Mouse (Mus musculus): ENCODE measurements around the gene Fam71f1. TPM values are rescaled to one million over a fixed set of nuclear protein-coding genes. Genes with fewer than 3 reads are reported as not detected.
"Not testable (repeated sequence)": the region's sequence is repeated elsewhere in the genome, so short reads cannot be mapped to it uniquely, and the experiment has no call there.

Gene Fam71f1
- polyA plus RNA-seq, 1 experiment from 2014 or later, result not detected

GRCm38 (mm10) chr6:29303251-29303650 is 15.7 kb upstream of the Fam71f1 start:
- Histone ChIP-seq H3K27me3 (replicated peaks) (no peaks in the 10 kb centered on the region), H3K9me3 (no peaks in the 10 kb centered on the region), H3K27ac (no peak overlapping the region), H3K4me2 (replicated peaks) (no peak overlapping the region), H3K4me1 (no peaks in the 10 kb centered on the region), H3K9ac (no peak overlapping the region), H3K4me3 (no peak overlapping the region), H3K36me3 (no peaks in the 10 kb centered on the region)
- ATAC-seq (ENCODE audit: low FRiP score, low read depth), result no peak

- Histone ChIP-seq H3K4me2 (replicated peaks) (no peak overlapping the region), H3K9me3 (no peaks in the 10 kb centered on the region), H3K4me3 (no peak overlapping the region), H3K9ac (no peak overlapping the region), H3K4me1 (no peaks in the 10 kb centered on the region), H3K27me3 (replicated peaks) (no peaks in the 10 kb centered on the region), H3K36me3 (no peaks in the 10 kb centered on the region), H3K27ac (no peak overlapping the region)
- WGBS, result 45% methylated on average over 5 of the region's 5 CpGs
- ATAC-seq (ENCODE audit: low FRiP score, low read depth), result no peak
Observed at GRCm38 (mm10) chr6:29303726-29304125, 15.2 kb upstream of the Fam71f1 start.

GRCm38 (mm10) chr6:29305462-29305861 is 13.5 kb upstream of the Fam71f1 start:
- Histone ChIP-seq H3K4me2 (replicated peaks) (no peak overlapping the region), H3K36me3 (no peaks in the 10 kb centered on the region), H3K27me3 (replicated peaks) (no peaks in the 10 kb centered on the region), H3K4me3 (no peak overlapping the region), H3K27ac (no peak overlapping the region), H3K4me1 (no peaks in the 10 kb centered on the region), H3K9ac (no peak overlapping the region), H3K9me3 (no peaks in the 10 kb centered on the region)
- WGBS, result 89% methylated on average over 4 of the region's 4 CpGs
- ATAC-seq (ENCODE audit: low FRiP score, low read depth), result no peak

GRCm38 (mm10) chr6:29308846-29309605 is 9.9 kb upstream of the Fam71f1 start:
- H3K9ac ChIP-seq, result no peak overlapping the region
- no peaks in the 10 kb centered on the region for H3K4me1 ChIP-seq
- no peaks in the 10 kb centered on the region for H3K36me3 ChIP-seq
- no peak overlapping the region for H3K27ac ChIP-seq
- H3K27me3 ChIP-seq (replicated peaks), result no peaks in the 10 kb centered on the region
- no peak overlapping the region for H3K4me3 ChIP-seq
- 89% methylated on average over 16 of the region's 16 CpGs for WGBS
- no peaks in the 10 kb centered on the region for H3K9me3 ChIP-seq
- ATAC-seq (ENCODE audit: low FRiP score, low read depth), result no peak
- H3K4me2 ChIP-seq (replicated peaks), result no peak overlapping the region

DNA sequence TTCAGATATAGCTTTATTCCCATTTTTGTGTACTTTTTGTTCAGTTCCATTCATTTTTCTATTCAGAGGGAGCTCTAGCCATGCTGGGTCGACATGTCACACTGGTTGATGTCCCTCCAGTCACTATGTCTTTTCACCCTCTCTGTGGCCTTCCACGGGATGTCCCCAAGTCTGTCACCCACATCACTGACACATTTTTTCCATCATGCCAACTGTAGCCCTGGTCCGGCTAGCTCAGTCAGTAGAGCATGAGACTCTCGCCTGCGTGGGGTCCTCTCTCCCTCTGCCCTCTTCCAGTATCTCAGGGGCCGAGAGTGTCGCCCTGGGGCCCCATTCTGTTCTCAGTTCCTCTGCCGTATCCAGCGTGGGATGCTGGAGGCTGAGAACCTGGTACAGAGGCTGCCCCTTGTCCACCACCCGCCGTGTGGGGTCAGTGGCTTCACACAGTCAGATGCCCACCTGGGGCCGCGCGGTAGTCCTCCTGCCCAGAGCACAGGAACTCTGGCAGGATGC is 5.2 kb upstream of the Fam71f1 start:
- H3K27me3 ChIP-seq (replicated peaks), result no peaks in the 10 kb centered on the region
- no peaks in the 10 kb centered on the region for H3K9me3 ChIP-seq
- no peak overlapping the region for H3K4me3 ChIP-seq
- no peaks in the 10 kb centered on the region; the same call in 1 of the 2 replicates for H3K4me1 ChIP-seq
- no peaks in the 10 kb centered on the region for H3K36me3 ChIP-seq
- H3K9ac ChIP-seq, result no peak overlapping the region
- H3K27ac ChIP-seq, result no peak overlapping the region
- no peak for ATAC-seq (ENCODE audit: low FRiP score, low read depth)
- WGBS, result 66% methylated on average over 14 of the region's 14 CpGs
- H3K4me2 ChIP-seq (replicated peaks), result no peak overlapping the region

DNA sequence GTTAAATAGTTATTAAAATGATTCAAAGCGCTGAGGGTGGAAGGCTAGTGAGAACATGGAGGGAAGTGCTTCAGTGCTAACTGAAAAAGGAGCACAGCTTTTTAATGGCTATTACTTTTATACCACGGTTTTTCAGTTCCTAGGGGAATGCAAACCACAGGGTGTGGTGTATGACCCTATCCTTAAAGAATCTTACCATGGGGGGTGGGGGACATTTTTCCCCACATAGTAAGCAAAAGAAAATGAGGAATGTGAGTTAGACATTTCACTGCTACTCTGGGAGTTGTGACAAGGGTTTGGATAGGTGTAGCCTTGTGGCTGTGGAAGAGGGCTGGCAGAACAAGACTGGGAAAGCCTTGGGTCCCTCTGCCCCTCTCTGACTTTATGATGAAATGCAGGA is 1.7 kb upstream of the Fam71f1 start:
- Histone ChIP-seq H3K36me3 (no peaks in the 10 kb centered on the region), H3K9me3 (no peaks in the 10 kb centered on the region), H3K27ac (no peak overlapping the region), H3K27me3 (replicated peaks) (no peaks in the 10 kb centered on the region), H3K9ac (no peak overlapping the region), H3K4me3 (no peak overlapping the region), H3K4me1 (peaks cover 3% of the 10 kb centered on the region; the same call in 1 of the 2 replicates), H3K4me2 (replicated peaks) (no peak overlapping the region)
- WGBS, result 67% methylated on average over 2 of the region's 2 CpGs
- no peak for ATAC-seq (ENCODE audit: low FRiP score, low read depth)

DNA sequence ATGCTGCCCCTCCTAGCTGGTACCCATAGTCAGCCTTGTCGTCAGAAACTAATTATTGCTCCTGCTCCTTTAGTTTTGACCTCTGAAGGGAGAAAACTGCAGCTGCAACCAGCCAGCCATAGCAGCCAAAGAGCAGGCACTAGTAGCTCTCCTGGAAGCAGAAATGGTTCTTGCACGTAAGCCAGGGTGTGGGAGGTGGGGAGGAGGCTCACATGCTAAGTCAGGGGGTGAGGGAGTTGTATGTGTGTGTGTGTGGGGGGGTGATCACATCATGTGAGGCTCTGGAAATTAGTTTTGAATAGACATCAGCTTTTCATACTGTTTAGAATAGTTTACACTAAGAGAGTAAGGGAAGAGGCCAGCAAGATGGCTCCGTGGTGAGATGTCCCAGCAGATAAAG is 999 bp upstream of the Fam71f1 start:
- Histone ChIP-seq H3K9ac (no peak overlapping the region), H3K4me3 (no peak overlapping the region), H3K4me2 (replicated peaks) (no peak overlapping the region), H3K27ac (no peak overlapping the region), H3K4me1 (peaks cover 3% of the 10 kb centered on the region; the same call in 1 of the 2 replicates), H3K36me3 (no peaks in the 10 kb centered on the region), H3K27me3 (replicated peaks) (no peaks in the 10 kb centered on the region), H3K9me3 (no peaks in the 10 kb centered on the region)
- WGBS, result 66% methylated on average over 3 of the region's 3 CpGs
- no peak for ATAC-seq (ENCODE audit: low FRiP score, low read depth)

- Histone ChIP-seq H3K27me3 (replicated peaks) (no peaks in the 10 kb centered on the region), H3K4me1 (peaks cover 3% of the 10 kb centered on the region; the same call in 1 of the 2 replicates), H3K9me3 (no peaks in the 10 kb centered on the region), H3K9ac (no peak overlapping the region), H3K36me3 (no peaks in the 10 kb centered on the region), H3K4me2 (replicated peaks) (no peak overlapping the region), H3K27ac (no peak overlapping the region), H3K4me3 (no peak overlapping the region)
- ATAC-seq (ENCODE audit: low FRiP score, low read depth), result no peak
- 78% methylated on average over 6 of the region's 6 CpGs for WGBS
Observed at GRCm38 (mm10) chr6:29321586-29321985, 2.6 kb downstream of the Fam71f1 start.

GRCm38 (mm10) chr6:29322147-29322546 is 3.2 kb downstream of the Fam71f1 start:
- WGBS, result 95% methylated on average over 7 of the region's 7 CpGs
- no peak for ATAC-seq (ENCODE audit: low FRiP score, low read depth)
- Histone ChIP-seq H3K4me2 (replicated peaks) (no peak overlapping the region), H3K36me3 (no peaks in the 10 kb centered on the region), H3K9me3 (no peaks in the 10 kb centered on the region), H3K27me3 (replicated peaks) (no peaks in the 10 kb centered on the region), H3K9ac (no peak overlapping the region), H3K4me3 (no peak overlapping the region), H3K4me1 (peaks cover 3% of the 10 kb centered on the region; the same call in 1 of the 2 replicates), H3K27ac (no peak overlapping the region)

- Histone ChIP-seq H3K27me3 (replicated peaks) (no peaks in the 10 kb centered on the region), H3K4me2 (replicated peaks) (no peak overlapping the region), H3K36me3 (no peaks in the 10 kb centered on the region), H3K27ac (no peak overlapping the region), H3K9ac (no peak overlapping the region), H3K9me3 (no peaks in the 10 kb centered on the region), H3K4me1 (peaks cover 3% of the 10 kb centered on the region; the same call in 1 of the 2 replicates), H3K4me3 (no peak overlapping the region)
- no peak for ATAC-seq (ENCODE audit: low FRiP score, low read depth)
- 82% methylated on average over 4 of the region's 4 CpGs for WGBS
Observed at GRCm38 (mm10) chr6:29322735-29323134, 3.8 kb downstream of the Fam71f1 start.

DNA sequence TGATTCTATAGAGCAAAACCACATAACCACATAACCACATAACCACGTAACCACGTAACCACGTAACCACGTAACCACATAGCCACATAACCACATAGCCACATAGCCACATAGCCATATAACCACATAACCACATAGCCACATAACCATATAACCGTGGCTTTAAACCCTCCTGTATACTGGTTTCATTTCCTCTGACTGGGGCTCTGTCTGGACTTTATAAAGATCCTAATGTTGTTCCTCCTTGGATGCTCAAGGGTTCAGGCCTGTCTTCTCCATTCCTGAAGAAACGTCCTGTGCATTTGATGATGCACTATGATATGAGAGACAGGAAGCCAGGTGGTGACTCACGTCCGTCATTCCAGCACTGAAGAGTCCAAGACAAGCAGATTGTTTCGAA is 8.0 kb downstream of the Fam71f1 start:
- no peak for ATAC-seq (ENCODE audit: low FRiP score, low read depth)
- WGBS, result 89% methylated on average over 9 of the region's 9 CpGs
- Histone ChIP-seq H3K9me3 (no peaks in the 10 kb centered on the region), H3K4me2 (replicated peaks) (no peak overlapping the region), H3K27me3 (replicated peaks) (no peaks in the 10 kb centered on the region), H3K9ac (no peak overlapping the region), H3K27ac (no peak overlapping the region), H3K4me3 (no peak overlapping the region), H3K4me1 (no peaks in the 10 kb centered on the region), H3K36me3 (no peaks in the 10 kb centered on the region)

GRCm38 (mm10) chr6:29329514-29329913 is 10.6 kb downstream of the Fam71f1 start:
- WGBS, result 77% methylated on average over 4 of the region's 4 CpGs
- H3K36me3 ChIP-seq, result no peaks in the 10 kb centered on the region
- H3K4me3 ChIP-seq, result no peak overlapping the region
- no peaks in the 10 kb centered on the region for H3K27me3 ChIP-seq (replicated peaks)
- no peaks in the 10 kb centered on the region for H3K4me1 ChIP-seq
- no peak for ATAC-seq (ENCODE audit: low FRiP score, low read depth)
- H3K9ac ChIP-seq, result no peak overlapping the region
- H3K9me3 ChIP-seq, result no peaks in the 10 kb centered on the region
- H3K4me2 ChIP-seq (replicated peaks), result no peak overlapping the region
- H3K27ac ChIP-seq, result no peak overlapping the region

GRCm38 (mm10) chr6:29346512-29346911 is 27.6 kb downstream of the Fam71f1 start:
- ATAC-seq (ENCODE audit: low FRiP score, low read depth); H3K4me2 ChIP-seq (replicated peaks); H3K9ac ChIP-seq; H3K27ac ChIP-seq; H3K9me3 ChIP-seq; H3K36me3 ChIP-seq; H3K27me3 ChIP-seq (replicated peaks); H3K4me3 ChIP-seq: not testable (repeated sequence)
- H3K4me1 ChIP-seq, result peaks cover 10% of the 10 kb centered on the region
- 93% methylated on average over 2 of the region's 2 CpGs for WGBS
